Mouse (Mus musculus): ENCODE measurements around the gene Myoz1. TPM values are rescaled to one million over a fixed set of nuclear protein-coding genes. Genes with fewer than 3 reads are reported as not detected.

Gene Myoz1
- total and polyA plus RNA-seq, 2 experiments = 0.46 TPM; not detected in 1

- TF ChIP-seq CTCF (IDR thresholded peaks at IDR 0.05; ENCODE audit: low read depth, low read length) = no peak
- TF ChIP-seq POLR2A (IDR thresholded peaks at IDR 0.05; ENCODE audit: extremely low read depth, insufficient read depth, low read length) = no peak
- H3K79me2 ChIP-seq (ENCODE audit: control insufficient read depth, insufficient read depth, low read length) = no peaks in the 10 kb centered on the region
- H3K9ac ChIP-seq (ENCODE audit: low read depth, low read length) = no peak within 1 kb of the TSS
- H3K4me3 ChIP-seq (ENCODE audit: insufficient read depth, low read depth, low read length) = no peak within 1 kb of the TSS
- no peak for DNase-seq (ENCODE audit: extremely low read depth, low read depth, low spot score)
- no peak within 1 kb of the TSS for H3K27ac ChIP-seq (replicated peaks; ENCODE audit: insufficient read depth, low read depth, low read length)
- WGBS = 77% methylated on average over 8 of the region's 8 CpGs
- no peaks in the 10 kb centered on the region for H3K4me1 ChIP-seq (ENCODE audit: control insufficient read depth, insufficient read depth, low read length)
- H3K27me3 ChIP-seq (ENCODE audit: control insufficient read depth, insufficient read depth, low read length) = no peaks in the 10 kb centered on the region
- no peaks in the 10 kb centered on the region for H3K36me3 ChIP-seq (ENCODE audit: control insufficient read depth, insufficient read depth, low read length)
These were observed 11.9 kb upstream of the Myoz1 start, which contains the start of gene Synpo2l for GRCm38 (mm10) chr14:20668154-20668810. Gene Synpo2l, minus strand, starts transcription at chr14:20668354.

DNA sequence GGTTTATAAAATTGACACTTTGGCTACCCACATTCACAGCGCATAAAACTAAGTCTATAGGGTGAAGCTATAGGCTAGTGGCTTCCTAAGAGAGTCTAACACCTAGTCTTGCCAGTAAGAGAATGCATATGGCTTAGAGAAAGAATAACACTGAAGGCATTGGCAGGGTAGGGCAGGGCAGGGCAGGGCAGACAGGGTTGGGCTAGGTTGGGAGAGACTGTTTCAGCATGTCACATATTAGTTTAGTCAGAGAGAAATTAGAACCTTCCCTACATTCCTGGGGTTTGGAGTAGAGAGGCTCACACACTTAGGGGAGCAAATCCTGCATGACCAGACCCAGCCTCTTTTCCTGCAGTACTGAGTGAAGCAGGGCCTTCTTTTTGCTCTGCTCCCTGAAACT, 11.1 kb upstream of the Myoz1 start:
- WGBS = 94% methylated on average over 1 of the region's 1 CpGs
- H3K27me3 ChIP-seq (ENCODE audit: control insufficient read depth, insufficient read depth, low read length) = no peaks in the 10 kb centered on the region
- H3K27ac ChIP-seq (replicated peaks; ENCODE audit: insufficient read depth, low read depth, low read length) = no peak overlapping the region

GRCm38 (mm10) chr14:20664436-20664835, 8.1 kb upstream of the Myoz1 start:
- Histone ChIP-seq H3K27ac (replicated peaks; ENCODE audit: insufficient read depth, low read depth, low read length) (no peak overlapping the region), H3K9ac (ENCODE audit: low read depth, low read length) (no peak overlapping the region), H3K27me3 (ENCODE audit: control insufficient read depth, insufficient read depth, low read length) (no peaks in the 10 kb centered on the region), H3K4me3 (ENCODE audit: insufficient read depth, low read depth, low read length) (no peak overlapping the region), H3K79me2 (ENCODE audit: control insufficient read depth, insufficient read depth, low read length) (no peaks in the 10 kb centered on the region), H3K36me3 (ENCODE audit: control insufficient read depth, insufficient read depth, low read length) (no peaks in the 10 kb centered on the region), H3K4me1 (ENCODE audit: control insufficient read depth, insufficient read depth, low read length) (peaks cover 4% of the 10 kb centered on the region)
- 88% methylated on average over 3 of the region's 3 CpGs for WGBS
- no peak for TF ChIP-seq POLR2A (IDR thresholded peaks at IDR 0.05; ENCODE audit: extremely low read depth, insufficient read depth, low read length)
- DNase-seq (ENCODE audit: extremely low read depth, low read depth, low spot score) = no peak

More for the DNA sequence above, 11.1 kb upstream of the Myoz1 start:
- no peak for TF ChIP-seq CTCF (IDR thresholded peaks at IDR 0.05; ENCODE audit: low read depth, low read length)
- TF ChIP-seq POLR2A (IDR thresholded peaks at IDR 0.05; ENCODE audit: extremely low read depth, insufficient read depth, low read length) = no peak
- Histone ChIP-seq H3K79me2 (ENCODE audit: control insufficient read depth, insufficient read depth, low read length) (no peaks in the 10 kb centered on the region), H3K4me3 (ENCODE audit: insufficient read depth, low read depth, low read length) (no peak overlapping the region), H3K36me3 (ENCODE audit: control insufficient read depth, insufficient read depth, low read length) (no peaks in the 10 kb centered on the region), H3K4me1 (ENCODE audit: control insufficient read depth, insufficient read depth, low read length) (no peaks in the 10 kb centered on the region), H3K9ac (ENCODE audit: low read depth, low read length) (no peak overlapping the region)
- no peak for DNase-seq (ENCODE audit: extremely low read depth, low read depth, low spot score)

- no peak overlapping the region for H3K9ac ChIP-seq (ENCODE audit: low read depth, low read length)
- peaks cover 4% of the 10 kb centered on the region for H3K4me1 ChIP-seq (ENCODE audit: control insufficient read depth, insufficient read depth, low read length)
- no peaks in the 10 kb centered on the region for H3K27me3 ChIP-seq (ENCODE audit: control insufficient read depth, insufficient read depth, low read length)
- TF ChIP-seq CTCF (IDR thresholded peaks at IDR 0.05; ENCODE audit: low read depth, low read length) (no peak), POLR2A (IDR thresholded peaks at IDR 0.05; ENCODE audit: extremely low read depth, insufficient read depth, low read length) (no peak)
- no peaks in the 10 kb centered on the region for H3K79me2 ChIP-seq (ENCODE audit: control insufficient read depth, insufficient read depth, low read length)
- no peaks in the 10 kb centered on the region for H3K36me3 ChIP-seq (ENCODE audit: control insufficient read depth, insufficient read depth, low read length)
- no peak for DNase-seq (ENCODE audit: extremely low read depth, low read depth, low spot score)
- 78% methylated on average over 2 of the region's 2 CpGs for WGBS
- no peak overlapping the region for H3K27ac ChIP-seq (replicated peaks; ENCODE audit: insufficient read depth, low read depth, low read length)
- no peak overlapping the region for H3K4me3 ChIP-seq (ENCODE audit: insufficient read depth, low read depth, low read length)
These were observed 7.3 kb upstream of the Myoz1 start for GRCm38 (mm10) chr14:20663601-20664000.

GRCm38 (mm10) chr14:20662740-20663139, 6.4 kb upstream of the Myoz1 start:
- no peak for DNase-seq (ENCODE audit: extremely low read depth, low read depth, low spot score)
- Histone ChIP-seq H3K27ac (replicated peaks; ENCODE audit: insufficient read depth, low read depth, low read length) (no peak overlapping the region), H3K4me1 (ENCODE audit: control insufficient read depth, insufficient read depth, low read length) (peaks cover 4% of the 10 kb centered on the region), H3K4me3 (ENCODE audit: insufficient read depth, low read depth, low read length) (no peak overlapping the region), H3K9ac (ENCODE audit: low read depth, low read length) (no peak overlapping the region), H3K36me3 (ENCODE audit: control insufficient read depth, insufficient read depth, low read length) (no peaks in the 10 kb centered on the region), H3K79me2 (ENCODE audit: control insufficient read depth, insufficient read depth, low read length) (no peaks in the 10 kb centered on the region), H3K27me3 (ENCODE audit: control insufficient read depth, insufficient read depth, low read length) (no peaks in the 10 kb centered on the region)
- TF ChIP-seq CTCF (IDR thresholded peaks at IDR 0.05; ENCODE audit: low read depth, low read length) (no peak), POLR2A (IDR thresholded peaks at IDR 0.05; ENCODE audit: extremely low read depth, insufficient read depth, low read length) (no peak)
- WGBS = 97% methylated on average over 3 of the region's 3 CpGs

DNA sequence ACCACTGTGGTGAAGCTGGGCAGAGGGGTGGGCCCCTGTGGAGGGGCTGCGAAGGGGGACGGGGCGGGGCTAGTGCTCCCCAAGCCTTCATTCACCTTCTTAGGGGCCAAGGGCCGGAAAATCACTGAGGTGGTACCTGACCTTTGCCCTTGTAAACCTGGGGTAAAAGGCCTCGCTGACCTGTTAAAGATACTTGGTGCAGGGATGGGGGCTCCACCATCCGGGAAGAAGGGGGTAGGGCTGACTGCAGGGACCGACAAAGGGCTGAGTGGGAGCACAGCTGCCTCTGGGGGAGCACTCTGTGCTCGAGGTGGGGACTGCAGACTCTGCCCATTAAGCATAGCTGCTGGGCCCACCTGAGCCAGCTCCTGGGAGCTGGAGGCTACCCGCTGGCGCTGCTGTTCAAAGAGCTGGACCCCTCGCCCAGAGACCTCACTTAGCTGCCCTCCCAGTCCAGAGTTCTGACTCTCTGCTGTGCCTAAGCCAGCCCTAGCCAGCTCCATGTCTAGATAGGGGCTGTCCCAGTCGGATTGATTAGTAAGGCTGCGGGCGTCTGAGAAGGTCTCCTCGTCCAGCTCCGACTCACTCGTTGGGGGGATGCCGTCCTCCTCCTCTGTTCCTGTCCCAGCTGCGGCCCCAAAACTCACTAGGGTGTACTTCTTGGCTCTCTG, 5.5 kb upstream of the Myoz1 start:
- Histone ChIP-seq H3K4me1 (ENCODE audit: control insufficient read depth, insufficient read depth, low read length) (peaks cover 4% of the 10 kb centered on the region), H3K27ac (replicated peaks; ENCODE audit: insufficient read depth, low read depth, low read length) (no peak overlapping the region), H3K9ac (ENCODE audit: low read depth, low read length) (peak overlapping the region; percentile 62), H3K27me3 (ENCODE audit: control insufficient read depth, insufficient read depth, low read length) (no peaks in the 10 kb centered on the region), H3K4me3 (ENCODE audit: insufficient read depth, low read depth, low read length) (peak overlapping the region; percentile 60), H3K79me2 (ENCODE audit: control insufficient read depth, insufficient read depth, low read length) (no peaks in the 10 kb centered on the region), H3K36me3 (ENCODE audit: control insufficient read depth, insufficient read depth, low read length) (no peaks in the 10 kb centered on the region)
- whole genome bisulfite sequencing = 44% methylated on average over 19 of the region's 19 CpGs
- no peak for DNase-seq (ENCODE audit: extremely low read depth, low read depth, low spot score)
- TF ChIP-seq CTCF (IDR thresholded peaks at IDR 0.05; ENCODE audit: low read depth, low read length) (no peak), POLR2A (IDR thresholded peaks at IDR 0.05; ENCODE audit: extremely low read depth, insufficient read depth, low read length) (no peak)
